Mouse (Mus musculus) kidney, postnatal 25 days (tissue): ENCODE results near the gene Svs4.
"Not testable (repeated sequence)": the region's sequence is repeated elsewhere in the genome, so short reads cannot be mapped to it uniquely, and the experiment has no call there.

Source experiments
- DNase-seq, 2 experiments: peaks; one replicate each; pipeline ENCODE4 v3.0.0; 2021; ENCODE audit warnings: mixed read lengths in 2 of 2

The Svs4 gene

GRCm38 (mm10) chr2:164278359-164278758 lies at the start of gene Svs4:
Svs4 (minus strand) TSS chr2:164278459.
- no peak for DNase-seq

GRCm38 (mm10) chr2:164320983-164321382 lies 42.7 kb upstream of the Svs4 start:
- DNase-seq, result no peak

- not testable (repeated sequence) for DNase-seq
Measured at GRCm38 (mm10) chr2:164316451-164316850, 38.2 kb upstream of the Svs4 start, which contains the start of gene Svs6. Svs6 (plus strand) TSS chr2:164316751.

- DNase-seq, result not testable (repeated sequence)
Measured at GRCm38 (mm10) chr2:164315460-164315859, 37.2 kb upstream of the Svs4 start.

- DNase-seq, result no peak
Measured at GRCm38 (mm10) chr2:164312599-164312998, 34.3 kb upstream of the Svs4 start.

- DNase-seq, result not testable (repeated sequence)
Measured at GRCm38 (mm10) chr2:164288968-164289367, 10.7 kb upstream of the Svs4 start, which contains the start of gene Svs3a. Svs3a (plus strand) TSS chr2:164289268.

- DNase-seq, result not testable (repeated sequence)
Measured at GRCm38 (mm10) chr2:164256540-164256939, 21.7 kb downstream of the Svs4 start, which contains the start of gene Svs3b. Svs3b (minus strand) TSS chr2:164256640.

- no peak for DNase-seq
Measured at GRCm38 (mm10) chr2:164238366-164238765, 39.9 kb downstream of the Svs4 start, which contains the start of gene Svs2. Svs2 (minus strand) TSS chr2:164238466.

- no peak for DNase-seq
Measured at GRCm38 (mm10) chr2:164232671-164233070, 45.6 kb downstream of the Svs4 start.

GRCm38 (mm10) chr2:164228361-164229070 lies 49.7 kb downstream of the Svs4 start:
- no peak for DNase-seq
